Mouse (Mus musculus) lung, embryonic 14.5 days (tissue): ENCODE measurements around the gene Pole4. TPM values are rescaled to one million over a fixed set of nuclear protein-coding genes. Genes with fewer than 3 reads are reported as not detected.

Source experiments
- ATAC-seq: fragments of 200-750 bp; cut with Nextera tagmentation; 2 replicates; pipeline ENCODE4 v1.8.0; 2017; ENCODE audit warnings: mild to moderate bottlenecking, moderate TSS enrichment, moderate library complexity; ENCODE audit not compliant: insufficient read depth
- DNase-seq: peaks from one replicate; pipeline ENCODE4 v3.0.0-alpha.2; 2015
- H3K27ac ChIP-seq: fragments of 300-500 bp; sonication (generic); 2 replicates; pipeline ENCODE4 v1.5.1; 2014; ENCODE audit warnings: low read depth, mild to moderate bottlenecking, moderate library complexity
- H3K27me3 ChIP-seq: fragments of 300-500 bp; sonication (generic); 2 replicates; pipeline ENCODE4 v1.6.1; 2014; ENCODE audit warnings: low read length, control low read depth; ENCODE audit not compliant: insufficient read depth
- H3K36me3 ChIP-seq: fragments of 300-500 bp; sonication (generic); 2 replicates; pipeline ENCODE4 v1.6.1; 2014; ENCODE audit warnings: control low read depth; ENCODE audit not compliant: insufficient read depth
- H3K4me1 ChIP-seq: fragments of 300-500 bp; sonication (generic); 2 replicates; pipeline ENCODE4 v1.6.1; 2014; ENCODE audit warnings: antibody characterized with exemption, control low read depth; ENCODE audit not compliant: insufficient read depth
- H3K4me2 ChIP-seq: fragments of 300-500 bp; sonication (generic); 2 replicates; pipeline ENCODE4 v1.6.1; 2014; ENCODE audit warnings: mild to moderate bottlenecking
- H3K4me3 ChIP-seq: fragments of 300-500 bp; sonication (generic); 2 replicates; pipeline ENCODE4 v1.5.1; 2014; ENCODE audit warnings: low read depth, low read length
- H3K9ac ChIP-seq: fragments of 300-500 bp; sonication (generic); 2 replicates; pipeline ENCODE4 v1.6.1; 2014
- H3K9me3 ChIP-seq: fragments of 300-500 bp; sonication (generic); 2 replicates; pipeline ENCODE4 v1.6.1; 2016; ENCODE audit warnings: low read depth, low read length, control low read depth
- CTCF ChIP-seq: IDR thresholded peaks from 2 replicates; pipeline ENCODE4 v1.5.1; 2016; ENCODE audit warnings: antibody characterized with exemption, low read depth
- WGBS: fragments of 180-500 bp; shearing (Covaris S2); extraction: QIAGEN DNeasy Blood & Tissue Kit; methylation state at CpG from one replicate; pipeline ENCODE4 v1.1.7; 2014; 5-methylcytosine and 5-hydroxymethylcytosine counted together
- polyA plus RNA-seq: library from polyadenylated mRNA; unstranded; fragments of >200 nt; fragmentation: Nextera tagmentation; extraction: Ambion mirVana; gene quantifications from 2 replicates; pipeline ENCODE4 v1.2.1, GENCODE M21; 2014

The Pole4 gene
- polyA plus RNA-seq, 1 experiment from 2014 or later = 119 TPM

DNA sequence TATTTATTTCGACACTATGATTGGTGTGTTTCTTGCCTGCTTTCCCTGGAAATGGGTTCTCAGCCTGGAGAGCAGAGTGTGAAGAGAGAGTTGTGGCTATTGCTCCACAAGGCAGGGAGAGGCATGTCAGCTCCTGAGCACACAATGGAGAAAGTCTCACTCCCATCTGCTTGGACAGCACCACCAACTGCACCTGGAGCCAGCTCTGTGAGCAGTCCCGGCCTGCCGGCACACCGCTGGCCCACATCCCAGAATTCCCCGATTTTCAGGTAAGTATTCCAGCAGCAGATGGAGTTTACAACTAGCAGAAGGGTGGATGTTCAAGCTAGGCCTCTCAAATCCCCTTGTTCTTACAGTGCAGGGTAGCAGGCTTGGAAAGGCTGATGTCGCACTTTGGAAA, 10.1 kb upstream of the Pole4 start:
- H3K27ac ChIP-seq = peak overlapping the region; percentile 54; the same call in 1 of the 2 replicates
- H3K36me3 ChIP-seq = no peaks in the 10 kb centered on the region
- no peaks in the 10 kb centered on the region for H3K9me3 ChIP-seq
- DNase-seq (no peak), ATAC-seq (no peak)
- no peak overlapping the region for H3K9ac ChIP-seq
- no peak overlapping the region for H3K4me3 ChIP-seq
- 83% methylated on average over 6 of the region's 6 CpGs for WGBS
- no peaks in the 10 kb centered on the region for H3K4me1 ChIP-seq
- H3K27me3 ChIP-seq = no peaks in the 10 kb centered on the region
- no peak for TF ChIP-seq CTCF
- no peak overlapping the region for H3K4me2 ChIP-seq

DNA sequence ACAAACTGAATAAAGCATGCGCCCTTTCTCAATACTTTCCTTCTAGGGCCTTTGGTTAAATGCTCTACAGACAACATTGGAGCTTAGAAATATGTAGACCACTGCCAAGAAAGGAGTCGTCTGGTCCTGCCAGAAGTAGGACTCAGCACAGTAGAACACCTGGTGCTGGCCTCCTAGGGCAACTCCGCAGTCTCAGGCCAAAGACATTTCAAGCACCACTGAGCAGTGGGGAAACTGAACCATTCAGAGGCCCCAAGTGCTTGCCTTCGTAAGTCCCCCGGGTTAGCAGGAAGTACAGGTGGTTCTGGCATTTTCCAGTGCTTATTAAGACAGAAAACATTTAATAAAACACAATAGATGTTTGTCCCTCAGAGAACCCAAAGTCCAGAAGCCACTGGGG, 9.7 kb upstream of the Pole4 start:
- Histone ChIP-seq H3K27ac (peak overlapping the region; percentile 54; the same call in 1 of the 2 replicates), H3K4me2 (no peak overlapping the region), H3K4me1 (no peaks in the 10 kb centered on the region), H3K9ac (no peak overlapping the region), H3K4me3 (no peak overlapping the region), H3K36me3 (no peaks in the 10 kb centered on the region), H3K27me3 (no peaks in the 10 kb centered on the region), H3K9me3 (no peaks in the 10 kb centered on the region)
- no peak for TF ChIP-seq CTCF
- DNase-seq (peak; percentile 38), ATAC-seq (peak; percentile 67)
- WGBS = 50% methylated on average over 5 of the region's 5 CpGs

DNA sequence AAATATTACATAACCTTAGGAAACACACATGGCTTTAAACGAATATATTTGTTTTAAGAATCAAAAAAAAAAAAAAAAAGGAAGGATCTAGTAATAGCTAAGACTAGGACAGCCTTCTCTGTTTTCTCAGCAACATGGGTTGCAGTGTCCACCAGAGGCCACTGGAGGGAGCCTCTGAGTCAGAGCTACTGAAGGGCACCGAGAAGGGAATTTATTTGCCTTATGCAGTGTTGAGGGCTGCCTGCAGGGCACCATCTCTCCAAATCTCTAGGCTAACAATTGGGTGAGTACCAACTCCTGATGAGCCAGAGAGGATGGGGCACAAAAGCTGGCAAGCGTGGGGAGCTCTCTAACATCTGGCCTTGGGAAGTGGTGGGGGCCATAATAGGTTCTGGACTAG, 9.1 kb upstream of the Pole4 start:
- no peak overlapping the region for H3K9ac ChIP-seq
- no peak overlapping the region for H3K27ac ChIP-seq
- DNase-seq (peak; percentile 88), ATAC-seq (peak; percentile 82)
- no peaks in the 10 kb centered on the region for H3K36me3 ChIP-seq
- TF ChIP-seq CTCF = peak; percentile 91
- H3K9me3 ChIP-seq = no peaks in the 10 kb centered on the region
- WGBS = 10% methylated on average over 3 of the region's 3 CpGs
- no peaks in the 10 kb centered on the region for H3K27me3 ChIP-seq
- H3K4me3 ChIP-seq = no peak overlapping the region
- H3K4me1 ChIP-seq = no peaks in the 10 kb centered on the region
- H3K4me2 ChIP-seq = no peak overlapping the region

DNA sequence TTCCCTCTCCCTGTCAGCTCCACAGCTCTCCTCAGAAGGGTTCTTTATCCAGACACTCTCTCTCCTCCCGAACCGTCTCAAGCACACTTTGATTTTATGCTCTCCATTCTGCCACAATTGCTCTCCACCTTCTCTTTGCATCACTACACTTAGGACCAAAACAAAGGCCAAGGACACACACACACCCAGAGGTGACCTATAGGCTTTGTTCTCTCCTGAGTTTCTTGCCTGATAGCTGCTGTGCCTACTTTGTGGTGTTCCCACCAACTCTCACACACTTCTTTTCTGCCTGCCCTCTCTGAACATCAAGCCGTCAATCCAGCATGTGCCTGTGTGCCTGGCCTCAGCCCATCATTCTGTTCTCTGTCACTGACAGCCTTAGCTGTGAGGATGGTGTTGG, 2.6 kb upstream of the Pole4 start:
- no peak for ATAC-seq

DNA sequence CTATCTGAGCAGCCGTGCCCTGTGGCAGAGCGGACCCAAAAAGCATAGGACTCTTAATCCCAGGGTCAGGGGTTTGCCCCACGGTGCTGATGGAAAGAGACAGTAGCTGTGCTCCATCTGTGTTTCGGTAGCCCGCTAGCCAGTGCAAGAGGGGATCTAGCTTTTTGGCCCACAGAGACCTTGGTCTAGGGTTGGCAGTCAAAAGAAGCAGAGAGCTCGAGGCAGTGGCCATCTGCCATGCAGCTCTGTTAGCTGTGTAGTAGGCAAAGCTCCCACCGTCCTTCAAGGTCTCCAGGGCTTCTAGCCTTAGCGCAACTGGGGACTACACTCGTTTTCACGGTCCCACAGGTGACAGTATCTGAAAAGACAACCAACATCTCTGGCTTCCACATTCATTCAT, 2.1 kb upstream of the Pole4 start:
- 85% methylated on average over 10 of the region's 10 CpGs for WGBS

More for the DNA sequence above, 2.6 kb upstream of the Pole4 start:
- Histone ChIP-seq H3K27ac (no peak overlapping the region), H3K4me1 (no peaks in the 10 kb centered on the region), H3K36me3 (no peaks in the 10 kb centered on the region), H3K9me3 (no peaks in the 10 kb centered on the region), H3K27me3 (no peaks in the 10 kb centered on the region), H3K4me3 (no peak overlapping the region), H3K4me2 (no peak overlapping the region), H3K9ac (no peak overlapping the region)
- no peak for TF ChIP-seq CTCF
- DNase-seq = no peak
- WGBS = 67% methylated on average over 3 of the region's 3 CpGs

DNA sequence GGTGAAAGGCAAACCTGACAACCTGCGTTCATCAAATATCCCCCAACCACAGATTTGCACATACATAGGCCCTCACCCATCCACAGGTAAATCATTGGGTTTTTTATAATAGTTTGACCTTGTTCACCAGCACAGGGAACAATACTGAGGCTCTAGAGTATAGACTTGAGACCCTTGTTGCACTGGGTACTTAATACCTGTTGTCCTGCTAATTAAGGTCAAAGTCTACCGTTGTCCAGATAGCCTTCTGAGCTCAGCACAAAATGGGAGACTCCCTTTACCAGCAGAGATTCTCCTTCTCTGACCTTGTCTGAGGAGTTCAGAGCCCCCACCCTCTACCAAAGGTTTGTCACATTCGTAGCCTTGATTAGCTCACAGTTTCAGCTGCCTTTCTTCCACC, 1.5 kb downstream of the Pole4 start:
- no peak for TF ChIP-seq CTCF
- no peak overlapping the region for H3K4me3 ChIP-seq
- WGBS = 77% methylated on average over 3 of the region's 3 CpGs
- DNase-seq (no peak), ATAC-seq (no peak)
- H3K9me3 ChIP-seq = no peaks in the 10 kb centered on the region
- no peaks in the 10 kb centered on the region for H3K36me3 ChIP-seq
- no peaks in the 10 kb centered on the region for H3K4me1 ChIP-seq
- H3K27ac ChIP-seq = no peak overlapping the region
- no peak overlapping the region for H3K9ac ChIP-seq
- no peak overlapping the region for H3K4me2 ChIP-seq
- H3K27me3 ChIP-seq = no peaks in the 10 kb centered on the region

More for the DNA sequence above, 2.1 kb upstream of the Pole4 start:
- H3K9me3 ChIP-seq = no peaks in the 10 kb centered on the region
- DNase-seq = no peak
- TF ChIP-seq CTCF = no peak
- H3K27ac ChIP-seq = no peak overlapping the region
- H3K4me1 ChIP-seq = no peaks in the 10 kb centered on the region
- H3K4me2 ChIP-seq = no peak overlapping the region
- no peak overlapping the region for H3K9ac ChIP-seq
- no peak overlapping the region for H3K4me3 ChIP-seq
- no peak for ATAC-seq
- no peaks in the 10 kb centered on the region for H3K27me3 ChIP-seq
- no peaks in the 10 kb centered on the region for H3K36me3 ChIP-seq

DNA sequence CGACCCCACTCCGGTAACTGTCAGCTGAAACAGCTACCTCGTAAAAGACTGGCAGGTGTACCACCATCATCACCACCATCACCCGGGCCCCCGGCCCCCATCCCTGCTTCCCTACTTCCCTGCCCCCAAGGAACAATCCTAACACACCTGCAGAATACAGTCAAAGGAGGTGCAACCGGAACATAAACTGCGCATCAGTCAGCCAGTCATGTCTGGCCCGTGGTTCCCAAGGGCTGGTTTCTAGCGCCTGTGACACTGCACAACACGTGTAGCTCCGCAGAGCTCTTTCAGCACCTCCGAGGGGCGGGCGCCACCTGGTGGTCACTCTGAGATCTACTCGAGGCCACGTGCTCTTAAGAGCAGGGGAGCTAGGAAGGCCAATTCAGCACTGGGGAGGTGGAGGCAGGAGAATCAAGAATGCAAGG, 2.6 kb downstream of the Pole4 start:
- Histone ChIP-seq H3K36me3 (no peaks in the 10 kb centered on the region), H3K27me3 (no peaks in the 10 kb centered on the region), H3K4me1 (no peaks in the 10 kb centered on the region), H3K4me3 (no peak overlapping the region), H3K9ac (no peak overlapping the region), H3K4me2 (no peak overlapping the region), H3K9me3 (no peaks in the 10 kb centered on the region), H3K27ac (no peak overlapping the region)
- WGBS = 29% methylated on average over 16 of the region's 16 CpGs
- DNase-seq = peak; percentile 97
- ATAC-seq = peak; percentile 91
- peak; percentile 99 for TF ChIP-seq CTCF

DNA sequence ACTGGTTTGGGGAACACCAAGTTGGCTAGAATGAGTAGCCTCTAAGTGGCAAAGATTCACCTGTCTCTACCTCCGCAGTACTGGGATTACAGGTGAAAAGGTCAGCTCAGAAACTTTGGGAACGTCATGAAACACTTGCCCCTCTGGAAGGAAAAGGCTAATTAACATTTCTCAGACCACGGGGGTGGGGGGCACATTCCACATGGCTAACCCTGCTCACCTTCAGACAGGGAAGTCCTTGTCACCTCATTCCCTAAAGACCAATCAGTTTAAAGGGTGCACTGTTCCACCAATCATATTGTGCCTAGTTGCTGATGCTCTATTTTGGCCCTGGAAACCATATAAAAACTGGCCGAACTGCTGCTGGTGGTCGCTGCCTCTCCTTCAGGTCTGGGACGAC, 3.9 kb downstream of the Pole4 start:
- TF ChIP-seq CTCF = no peak
- Histone ChIP-seq H3K27me3 (no peaks in the 10 kb centered on the region), H3K9me3 (no peaks in the 10 kb centered on the region), H3K4me1 (no peaks in the 10 kb centered on the region), H3K27ac (no peak overlapping the region), H3K9ac (no peak overlapping the region), H3K36me3 (no peaks in the 10 kb centered on the region), H3K4me2 (no peak overlapping the region), H3K4me3 (no peak overlapping the region)
- DNase-seq (no peak), ATAC-seq (no peak)
- WGBS = 56% methylated on average over 6 of the region's 6 CpGs
